Mouse (Mus musculus): ENCODE data around the gene Olfr173. TPM values are rescaled to one million over a fixed set of nuclear protein-coding genes. Genes with fewer than 3 reads are reported as not detected.

Olfr173 gene
- total and polyA plus RNA-seq, 3 experiments = not detected

GRCm38 (mm10) chr16:58751314-58751713 lies 48.8 kb downstream of the Olfr173 start:
- H3K4me1 ChIP-seq (ENCODE audit: control insufficient read depth in 1 of 2, insufficient read depth in 2 of 2) = no peaks in the 10 kb centered on the region; a peak in 1 of 4 replicates
- in situ Hi-C loops (cut with MboI; ENCODE audit: low pct_ligation_motif_present, low pct_unique_long_range_greater_than_20kb, low sequenced_read_pairs) = no loop called here
- no peak overlapping the region for H3K4me2 ChIP-seq (ENCODE audit: insufficient read depth, low read depth, poor library complexity, severe bottlenecking)
- TF ChIP-seq MAX (IDR thresholded peaks at IDR 0.05; ENCODE audit: low read length) = no peak
- peak; percentile 93 for TF ChIP-seq SMC3 (IDR thresholded peaks at IDR 0.05; ENCODE audit: low read depth, low read length)
- TF ChIP-seq CTCF (conservative IDR thresholded peaks at IDR 0.05 in 1 of 2, IDR thresholded peaks at IDR 0.05 in 1 of 2; ENCODE audit: low read depth in 2 of 2, low read length in 2 of 2) = peak; percentile 64 to 91
- TF ChIP-seq RAD21 (IDR thresholded peaks at IDR 0.05; ENCODE audit: low read depth, low read length) = peak; percentile 83
- TF ChIP-seq RCOR1 (conservative IDR thresholded peaks at IDR 0.05; ENCODE audit: low read depth, low read length) = no peak
- no peak overlapping the region for H3K4me3 ChIP-seq (replicated peaks in 1 of 3; ENCODE audit: low read depth in 2 of 3, low read length in 2 of 3, poor library complexity in 1 of 3)
- peaks cover 0 to 3% of the 10 kb centered on the region in 2 experiments for H3K36me3 ChIP-seq (replicated peaks in 1 of 2; ENCODE audit: control insufficient read depth in 1 of 2, insufficient read depth in 1 of 2, low read length in 1 of 2)
- no peak overlapping the region for H3K27ac ChIP-seq (ENCODE audit: insufficient read depth, low read depth)
- DNase-seq (ENCODE audit: extremely low read depth) = peak; percentile 54
- H3K9ac ChIP-seq (ENCODE audit: insufficient read depth, low read depth) = no peak overlapping the region
- no peaks in the 10 kb centered on the region for H3K79me2 ChIP-seq (replicated peaks; ENCODE audit: control insufficient read depth, extremely low read depth, insufficient read depth, poor library complexity, severe bottlenecking)
- no peaks in the 10 kb centered on the region for H3K9me3 ChIP-seq (replicated peaks; ENCODE audit: low read length)
- dilution Hi-C loops (cut with MboI; ENCODE audit: extremely low pct_ligation_motif_present, extremely low pct_unique_long_range_greater_than_20kb, low sequenced_read_pairs) = no loop called here
- H3K27me3 ChIP-seq (replicated peaks) = no peaks in the 10 kb centered on the region

- peaks cover 2 to 7% of the 10 kb centered on the region in 2 experiments for H3K36me3 ChIP-seq (replicated peaks in 1 of 2; ENCODE audit: control insufficient read depth in 1 of 2, insufficient read depth in 1 of 2, low read length in 1 of 2)
- H3K4me2 ChIP-seq (ENCODE audit: insufficient read depth, low read depth, poor library complexity, severe bottlenecking) = no peak overlapping the region
- H3K9ac ChIP-seq (ENCODE audit: insufficient read depth, low read depth) = no peak overlapping the region
- DNase-seq (ENCODE audit: extremely low read depth) = no peak
- TF ChIP-seq POLR2AphosphoS2 (IDR thresholded peaks at IDR 0.05; ENCODE audit: low read depth, low read length) = no peak
- TF ChIP-seq ZNF384 (IDR thresholded peaks at IDR 0.05; ENCODE audit: low read depth, low read length) = peak; percentile 77; the same call in 1 of the 2 replicates
- peaks cover 3% of the 10 kb centered on the region for H3K9me3 ChIP-seq (replicated peaks; ENCODE audit: low read length)
- no peaks in the 10 kb centered on the region for H3K79me2 ChIP-seq (replicated peaks; ENCODE audit: control insufficient read depth, extremely low read depth, insufficient read depth, poor library complexity, severe bottlenecking)
- in situ Hi-C loops (cut with MboI; ENCODE audit: low pct_ligation_motif_present, low pct_unique_long_range_greater_than_20kb, low sequenced_read_pairs) = no loop called here
- H3K27ac ChIP-seq (ENCODE audit: insufficient read depth, low read depth) = no peak overlapping the region
- dilution Hi-C loops (cut with MboI; ENCODE audit: extremely low pct_ligation_motif_present, extremely low pct_unique_long_range_greater_than_20kb, low sequenced_read_pairs) = no loop called here
- H3K4me3 ChIP-seq (replicated peaks in 1 of 3; ENCODE audit: low read depth in 2 of 3, low read length in 2 of 3, poor library complexity in 1 of 3) = no peak overlapping the region
- H3K27me3 ChIP-seq (replicated peaks) = no peaks in the 10 kb centered on the region
- peaks cover 0 to 2% of the 10 kb centered on the region in 2 experiments; a peak in 1 of 4 replicates for H3K4me1 ChIP-seq (ENCODE audit: control insufficient read depth in 1 of 2, insufficient read depth in 2 of 2)
Measured at GRCm38 (mm10) chr16:58746715-58747114, 53.4 kb downstream of the Olfr173 start.

Other genes starting within 250 kb of the Olfr173 start
- gene Gm813, start 183.3 kb downstream of the Olfr173 start, total RNA-seq (2012; rRNA removed) = not detected in 2 replicates
- not detected in 2 replicates for gene Gm813, start 183.3 kb downstream of the Olfr173 start, total RNA-seq (2014; rRNA removed)
- gene Gm813, start 183.3 kb downstream of the Olfr173 start, polyA plus RNA-seq (2012; ENCODE audit: insufficient read length, low read depth) = not detected in 2 replicates
- 0.17 and 0.21 TPM in 2 replicates for gene E330017A01Rik, start 161.5 kb downstream of the Olfr173 start, total RNA-seq (2012; rRNA removed)
- gene E330017A01Rik, start 161.5 kb downstream of the Olfr173 start, total RNA-seq (2014; rRNA removed) = not detected in 2 replicates
- not detected in 2 replicates for gene E330017A01Rik, start 161.5 kb downstream of the Olfr173 start, polyA plus RNA-seq (2012; ENCODE audit: insufficient read length, low read depth)
- gene Cpox, start 130.0 kb downstream of the Olfr173 start, total RNA-seq (2012; rRNA removed) = 77.2 and 91.4 TPM in 2 replicates
- 70.3 and 74.5 TPM in 2 replicates for gene Cpox, start 130.0 kb downstream of the Olfr173 start, total RNA-seq (2014; rRNA removed)
- gene Cpox, start 130.0 kb downstream of the Olfr173 start, polyA plus RNA-seq (2012; ENCODE audit: insufficient read length, low read depth) = 72.3 and 75.6 TPM in 2 replicates
- 13.8 and 14.5 TPM in 2 replicates for gene Gpr15, start 81.2 kb downstream of the Olfr173 start, total RNA-seq (2012; rRNA removed)
- 8.3 and 8.7 TPM in 2 replicates for gene Gpr15, start 81.2 kb downstream of the Olfr173 start, total RNA-seq (2014; rRNA removed)
- 3.9 and 4.7 TPM in 2 replicates for gene Gpr15, start 81.2 kb downstream of the Olfr173 start, polyA plus RNA-seq (2012; ENCODE audit: insufficient read length, low read depth)
- gene Cldnd1, start 72.4 kb downstream of the Olfr173 start, total RNA-seq (2012; rRNA removed) = 59.9 and 63.8 TPM in 2 replicates
- gene Cldnd1, start 72.4 kb downstream of the Olfr173 start, total RNA-seq (2014; rRNA removed) = 78.0 and 78.7 TPM in 2 replicates
- gene Cldnd1, start 72.4 kb downstream of the Olfr173 start, polyA plus RNA-seq (2012; ENCODE audit: insufficient read length, low read depth) = 65.6 and 80.6 TPM in 2 replicates
- not detected in 2 replicates for gene Olfr172, start 37.1 kb downstream of the Olfr173 start, total RNA-seq (2012; rRNA removed)
- not detected in 2 replicates for gene Olfr172, start 37.1 kb downstream of the Olfr173 start, total RNA-seq (2014; rRNA removed)
- gene Olfr172, start 37.1 kb downstream of the Olfr173 start, polyA plus RNA-seq (2012; ENCODE audit: insufficient read length, low read depth) = not detected in 2 replicates
- gene Olfr175-ps1, start 26.5 kb upstream of the Olfr173 start, total RNA-seq (2012; rRNA removed) = 0.38 and 0.89 TPM in 2 replicates
- gene Olfr175-ps1, start 26.5 kb upstream of the Olfr173 start, total RNA-seq (2014; rRNA removed) = 3.1 and 3.3 TPM in 2 replicates
- 0.46 and 0.70 TPM in 2 replicates for gene Olfr175-ps1, start 26.5 kb upstream of the Olfr173 start, polyA plus RNA-seq (2012; ENCODE audit: insufficient read length, low read depth)
- gene Olfr177, start 74.5 kb upstream of the Olfr173 start, total RNA-seq (2012; rRNA removed) = not detected in 2 replicates
- not detected in 2 replicates for gene Olfr177, start 74.5 kb upstream of the Olfr173 start, total RNA-seq (2014; rRNA removed)
- not detected in 2 replicates for gene Olfr177, start 74.5 kb upstream of the Olfr173 start, polyA plus RNA-seq (2012; ENCODE audit: insufficient read length, low read depth)
- gene Olfr178, start 91.8 kb upstream of the Olfr173 start, total RNA-seq (2012; rRNA removed) = not detected in 2 replicates
- gene Olfr178, start 91.8 kb upstream of the Olfr173 start, total RNA-seq (2014; rRNA removed) = not detected in 2 replicates
- not detected in 2 replicates for gene Olfr178, start 91.8 kb upstream of the Olfr173 start, polyA plus RNA-seq (2012; ENCODE audit: insufficient read length, low read depth)
- gene Olfr181, start 128.5 kb upstream of the Olfr173 start, total RNA-seq (2012; rRNA removed) = not detected in 2 replicates
- not detected in 2 replicates for gene Olfr181, start 128.5 kb upstream of the Olfr173 start, total RNA-seq (2014; rRNA removed)
- gene Olfr181, start 128.5 kb upstream of the Olfr173 start, polyA plus RNA-seq (2012; ENCODE audit: insufficient read length, low read depth) = not detected in 2 replicates
- gene Olfr180, start 129.1 kb upstream of the Olfr173 start, total RNA-seq (2012; rRNA removed) = not detected in 2 replicates
- not detected in 2 replicates for gene Olfr180, start 129.1 kb upstream of the Olfr173 start, total RNA-seq (2014; rRNA removed)
- not detected in 2 replicates for gene Olfr180, start 129.1 kb upstream of the Olfr173 start, polyA plus RNA-seq (2012; ENCODE audit: insufficient read length, low read depth)
- gene Olfr183, start 195.1 kb upstream of the Olfr173 start, total RNA-seq (2012; rRNA removed) = not detected in 2 replicates
- not detected in 2 replicates for gene Olfr183, start 195.1 kb upstream of the Olfr173 start, total RNA-seq (2014; rRNA removed)
- gene Olfr183, start 195.1 kb upstream of the Olfr173 start, polyA plus RNA-seq (2012; ENCODE audit: insufficient read length, low read depth) = not detected in 2 replicates
- gene Olfr186, start 230.0 kb upstream of the Olfr173 start, total RNA-seq (2012; rRNA removed) = not detected in 2 replicates
- gene Olfr186, start 230.0 kb upstream of the Olfr173 start, total RNA-seq (2014; rRNA removed) = not detected in 2 replicates
- not detected in 2 replicates for gene Olfr186, start 230.0 kb upstream of the Olfr173 start, polyA plus RNA-seq (2012; ENCODE audit: insufficient read length, low read depth)
- not detected in 2 replicates for gene Olfr187, start 239.5 kb upstream of the Olfr173 start, total RNA-seq (2012; rRNA removed)
- not detected in 2 replicates for gene Olfr187, start 239.5 kb upstream of the Olfr173 start, total RNA-seq (2014; rRNA removed)
- gene Olfr187, start 239.5 kb upstream of the Olfr173 start, polyA plus RNA-seq (2012; ENCODE audit: insufficient read length, low read depth) = not detected in 2 replicates